Mouse (Mus musculus): Measurements from ENCODE around the gene Cttnbp2.

- TF ChIP-seq POLR2A (IDR thresholded peaks at IDR 0.05; ENCODE audit: low read depth, low read length), result no peak
- no peak for TF ChIP-seq CTCF (IDR thresholded peaks at IDR 0.05; ENCODE audit: borderline replicate concordance, insufficient read depth, low read length)
Measured at GRCm38 (mm10) chr6:18514480-18515352, at the start of gene Cttnbp2.
